Mouse (Mus musculus) liver, adult (tissue): Measurements from ENCODE around the gene Tmem135.
A peak's percentile ranks its signal among the peaks of the same experiment; 100 is the strongest.

Experiments used
- GATA4 ChIP-seq: IDR thresholded peaks from 2 replicates; pipeline ENCODE4 v1.6.1; 2014; ENCODE audit warnings: mild to moderate bottlenecking, low read length; ENCODE audit not compliant: insufficient replicate concordance

The Tmem135 gene

GRCm38 (mm10) chr7:89367643-89368042, 36.4 kb downstream of the Tmem135 start:
- TF ChIP-seq GATA4 = peak; percentile 86; the same call in 1 of the 2 replicates

GRCm38 (mm10) chr7:89365135-89365880, 38.7 kb downstream of the Tmem135 start:
- TF ChIP-seq GATA4 = no peak

GRCm38 (mm10) chr7:89363975-89364374, 40.0 kb downstream of the Tmem135 start:
- TF ChIP-seq GATA4 = no peak

- TF ChIP-seq GATA4 = no peak
These were observed 47.7 kb downstream of the Tmem135 start for GRCm38 (mm10) chr7:89356307-89356706.

GRCm38 (mm10) chr7:89355519-89356255, 48.3 kb downstream of the Tmem135 start:
- no peak for TF ChIP-seq GATA4

GRCm38 (mm10) chr7:89342021-89342420, 62.0 kb downstream of the Tmem135 start:
- TF ChIP-seq GATA4 = no peak

GRCm38 (mm10) chr7:89339808-89340207, 64.2 kb downstream of the Tmem135 start:
- no peak for TF ChIP-seq GATA4

- no peak for TF ChIP-seq GATA4
These were observed 64.9 kb downstream of the Tmem135 start for GRCm38 (mm10) chr7:89339142-89339435.

GRCm38 (mm10) chr7:89338350-89339141, 65.5 kb downstream of the Tmem135 start:
- peak; percentile 6; the same call in 1 of the 2 replicates for TF ChIP-seq GATA4

GRCm38 (mm10) chr7:89337711-89338349, 66.2 kb downstream of the Tmem135 start:
- no peak for TF ChIP-seq GATA4

GRCm38 (mm10) chr7:89336434-89336833, 67.6 kb downstream of the Tmem135 start:
- TF ChIP-seq GATA4 = no peak

- TF ChIP-seq GATA4 = no peak
These were observed 68.7 kb downstream of the Tmem135 start for GRCm38 (mm10) chr7:89335316-89335715.

- no peak for TF ChIP-seq GATA4
These were observed 74.1 kb downstream of the Tmem135 start for GRCm38 (mm10) chr7:89329896-89330295.

- TF ChIP-seq GATA4 = peak; percentile 52; the same call in 1 of the 2 replicates
These were observed 76.3 kb downstream of the Tmem135 start for GRCm38 (mm10) chr7:89327731-89328130.

GRCm38 (mm10) chr7:89326761-89327160, 77.3 kb downstream of the Tmem135 start:
- TF ChIP-seq GATA4 = peak; percentile 96

- TF ChIP-seq GATA4 = no peak
These were observed 77.8 kb downstream of the Tmem135 start for GRCm38 (mm10) chr7:89326202-89326601.

- no peak for TF ChIP-seq GATA4
These were observed 84.7 kb downstream of the Tmem135 start for GRCm38 (mm10) chr7:89319351-89319750.
